Mouse (Mus musculus) C2C12 (cell line): ENCODE measurements around the gene Prph.

Source experiments
- CTCF ChIP-seq: IDR thresholded peaks from one replicate; pipeline ENCODE4 v1.5.1; 2011; ENCODE audit not compliant: control insufficient read depth, insufficient read depth, insufficient read length
- MAX ChIP-seq: IDR thresholded peaks from one replicate; pipeline ENCODE4 v1.6.1; 2011; ENCODE audit warnings: mild to moderate bottlenecking, control low read depth
- USF1 ChIP-seq: IDR thresholded peaks from one replicate; pipeline ENCODE4 v1.6.1; 2011; ENCODE audit warnings: low read depth, mild to moderate bottlenecking, control low read depth, moderate library complexity

GRCm38 (mm10) chr15:99030585-99031387, 24.2 kb upstream of the Prph start:
- TF ChIP-seq USF1: no peak
- no peak for TF ChIP-seq CTCF
- peak; percentile 40 for TF ChIP-seq MAX
